8 mouse cellular contexts compared by ENCODE assay signal in the genomic region with DNA sequence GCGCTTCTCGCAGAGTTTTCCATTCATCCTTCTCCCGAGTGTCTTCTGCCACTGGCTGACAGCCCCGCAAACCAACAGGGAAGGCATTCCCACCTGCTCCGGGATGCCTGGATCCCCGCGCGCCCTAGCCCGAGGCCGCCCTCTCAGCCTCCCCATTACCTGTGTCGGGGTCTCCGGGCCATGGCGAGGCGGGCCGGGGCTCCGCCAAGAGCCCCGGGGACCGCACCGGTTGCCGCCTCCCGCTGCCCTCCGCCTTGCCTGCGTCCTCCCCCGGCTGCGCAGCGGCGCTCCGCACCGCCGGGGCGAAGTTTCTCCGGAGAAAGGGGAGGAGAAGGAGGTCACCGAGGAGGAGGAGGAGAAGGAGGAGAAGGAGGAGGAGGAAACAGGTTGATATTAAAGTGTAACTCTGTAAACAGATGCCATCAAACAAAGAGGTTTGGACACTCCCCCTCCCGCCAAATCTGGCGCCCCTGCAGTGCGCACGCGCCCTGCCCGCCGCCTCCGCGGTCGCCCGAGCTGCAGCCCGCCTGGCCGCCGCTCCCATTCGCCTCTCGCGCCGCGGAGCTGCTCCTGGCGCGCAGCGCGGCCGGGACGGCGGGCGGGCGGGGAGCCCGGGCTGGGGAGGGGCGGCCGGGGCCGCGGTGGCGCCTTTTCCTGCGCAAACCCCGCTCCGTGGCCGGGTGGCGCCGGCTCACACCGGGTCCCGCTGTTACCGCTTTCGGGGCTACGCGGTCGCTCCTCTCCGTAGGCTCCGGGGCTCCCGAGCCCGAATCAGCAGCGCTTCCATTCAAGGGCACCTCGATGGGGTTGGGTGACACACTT. TPM values are rescaled to one million over a fixed set of nuclear protein-coding genes. Genes with fewer than 3 reads are reported as not detected.
DNase-seq lines count a peak whose midpoint lies in the region; ATAC-seq and TF ChIP-seq lines count a peak whose summit lies in the region.

Myb (minus strand) TSS at position 448 of the 822 bp plus-strand sequence.

- H3K4me3 ChIP-seq in C2C12 (ENCODE audit: insufficient read depth, poor library complexity, severe bottlenecking), result peak within 1 kb of the TSS; percentile 28
- peak within 1 kb of the TSS; percentile 68 for H3K4me3 ChIP-seq in heart, embryonic 11.5 days (ENCODE audit: low read depth, low read length)
- peak within 1 kb of the TSS; percentile 77 for H3K4me3 ChIP-seq in kidney, embryonic 15.5 days (replicated peaks)
- peak within 1 kb of the TSS; percentile 65 for H3K4me3 ChIP-seq in neural tube, embryonic 14.5 days (ENCODE audit: low read depth, low read length)

- no peaks in the 10 kb centered on the region for H3K36me3 ChIP-seq in C2C12 (ENCODE audit: control insufficient read depth, insufficient read depth)
- no peaks in the 10 kb centered on the region for H3K36me3 ChIP-seq in heart, embryonic 11.5 days (ENCODE audit: control insufficient read depth, insufficient read depth, low read length)
- no peaks in the 10 kb centered on the region for H3K36me3 ChIP-seq in kidney, embryonic 15.5 days
- no peaks in the 10 kb centered on the region for H3K36me3 ChIP-seq in neural tube, embryonic 14.5 days (ENCODE audit: control insufficient read depth, insufficient read depth, low read length)

- H3K4me1 ChIP-seq in heart, embryonic 11.5 days (ENCODE audit: control insufficient read depth, insufficient read depth, low read length), result peaks cover 6% of the 10 kb centered on the region
- peaks cover 31% of the 10 kb centered on the region for H3K4me1 ChIP-seq in kidney, embryonic 15.5 days
- peaks cover 7% of the 10 kb centered on the region for H3K4me1 ChIP-seq in neural tube, embryonic 14.5 days (ENCODE audit: control insufficient read depth, insufficient read depth, low read length)

- no peak within 1 kb of the TSS for H3K27ac ChIP-seq in heart, embryonic 11.5 days (ENCODE audit: low read depth, low read length)
- H3K27ac ChIP-seq in kidney, embryonic 15.5 days, result peak within 1 kb of the TSS; percentile 78
- H3K27ac ChIP-seq in neural tube, embryonic 14.5 days (ENCODE audit: low read depth, low read length), result no peak within 1 kb of the TSS

- TF ChIP-seq CTCF in C2C12 (IDR thresholded peaks at IDR 0.05; ENCODE audit: control insufficient read depth, insufficient read depth, insufficient read length), result no peak

- H3K9ac ChIP-seq in heart, embryonic 11.5 days (ENCODE audit: low read depth, low read length), result peak within 1 kb of the TSS; percentile 75
- H3K9ac ChIP-seq in kidney, embryonic 15.5 days, result peak within 1 kb of the TSS; percentile 66
- peak within 1 kb of the TSS; percentile 66 for H3K9ac ChIP-seq in neural tube, embryonic 14.5 days (replicated peaks; ENCODE audit: low read depth, low read length)

- ATAC-seq in activated CD4-positive, CD25-positive, alpha-beta regulatory T cell, adult 4 months, result peak; percentile 5
- peak; percentile 46; the same call in 1 of the 2 replicates for ATAC-seq in heart, embryonic 11.5 days (replicated peaks; ENCODE audit: insufficient number of reproducible peaks, low FRiP score, low TSS enrichment)
- ATAC-seq in kidney, embryonic 15.5 days (replicated peaks; ENCODE audit: low FRiP score), result peak; percentile 83
- peak; percentile 84 for ATAC-seq in neural tube, embryonic 14.5 days (ENCODE audit: low read depth)

- under 1% methylated on average over 86 of the region's 86 CpGs for WGBS in heart, embryonic 11.5 days (ENCODE audit: insufficient replicate concordance)
- WGBS in kidney, embryonic 15.5 days, result under 1% methylated on average over 77 of the region's 86 CpGs
- under 1% methylated on average over 73 of the region's 86 CpGs for WGBS in neural tube, embryonic 14.5 days

- peak within 1 kb of the TSS; percentile 100 for H3K4me2 ChIP-seq in heart, embryonic 11.5 days
- H3K4me2 ChIP-seq in kidney, embryonic 15.5 days, result peak within 1 kb of the TSS; percentile 87
- H3K4me2 ChIP-seq in neural tube, embryonic 14.5 days (ENCODE audit: low read depth, low read length), result peak within 1 kb of the TSS; percentile 100

- no peaks in the 10 kb centered on the region for H3K79me3 ChIP-seq in C2C12 (ENCODE audit: low read depth)

- H3K79me2 ChIP-seq in C2C12 (ENCODE audit: control insufficient read depth, insufficient read depth), result no peaks in the 10 kb centered on the region

- peak; percentile 90 for DNase-seq in embryo, embryonic 11 days
- peak; percentile 59 to 64 for DNase-seq in lung, adult 18-20 months
- peak; percentile 78 to 84 for DNase-seq in thymus, adult 18-20 months

- H3K9me3 ChIP-seq in heart, embryonic 11.5 days (replicated peaks; ENCODE audit: control insufficient read depth, low read length), result no peaks in the 10 kb centered on the region
- H3K9me3 ChIP-seq in kidney, embryonic 15.5 days (replicated peaks), result no peaks in the 10 kb centered on the region
- no peaks in the 10 kb centered on the region for H3K9me3 ChIP-seq in neural tube, embryonic 14.5 days (ENCODE audit: control insufficient read depth, low read length)

- peaks cover 6% of the 10 kb centered on the region for H3K27me3 ChIP-seq in C2C12 (ENCODE audit: control insufficient read depth, insufficient read depth, insufficient read length)
- H3K27me3 ChIP-seq in heart, embryonic 11.5 days (ENCODE audit: control insufficient read depth, insufficient read depth, low read length), result peaks cover 37% of the 10 kb centered on the region
- H3K27me3 ChIP-seq in kidney, embryonic 15.5 days, result peaks cover 46% of the 10 kb centered on the region
- H3K27me3 ChIP-seq in neural tube, embryonic 14.5 days (ENCODE audit: control insufficient read depth, insufficient read depth, low read length), result peaks cover 22% of the 10 kb centered on the region

- H3ac ChIP-seq in C2C12 (ENCODE audit: control insufficient read depth, insufficient read length, low read depth), result peak within 1 kb of the TSS; percentile 80

TF ChIP-seq in C2C12, 6 proteins besides CTCF, POLR2A, EP300 and RAD21:
- TF ChIP-seq CEBPB (IDR thresholded peaks at IDR 0.05; ENCODE audit: low read depth) (no peak), MYOD1 (IDR thresholded peaks at IDR 0.05; ENCODE audit: control insufficient read depth, insufficient read length, low read depth) (no peak), FOSL1 (IDR thresholded peaks at IDR 0.05; ENCODE audit: insufficient read depth, low read length, poor library complexity, severe bottlenecking) (no peak), USF1 (IDR thresholded peaks at IDR 0.05; ENCODE audit: low read depth) (no peak), MYOG (IDR thresholded peaks at IDR 0.05; ENCODE audit: control insufficient read depth, extremely low read depth, insufficient read length) (no peak), MAX (IDR thresholded peaks at IDR 0.05) (peak; percentile 31)

RNA-seq across cellular contexts. Expression of gene Myb, which starts in this region (rescaled TPM):
- polyA plus RNA-seq in C2C12 (2012; fragmentation: generic; extraction: Trizol), result 0.47 TPM
- polyA plus RNA-seq in activated CD4-positive, CD25-positive, alpha-beta regulatory T cell, adult 4 months (2017; shearing (Covaris generic)), result 10 to 100 TPM in 1 of 2 experiments, 1 to 10 TPM in 1; 8.7 to 12.6 TPM
- 1.1 and 1.9 TPM in 2 replicates for polyA plus RNA-seq in heart, embryonic 11.5 days (2014; fragmentation: Nextera tagmentation; extraction: Ambion mirVana)
- polyA plus RNA-seq in kidney, embryonic 15.5 days (2015; fragmentation: Nextera tagmentation; extraction: Ambion mirVana), result 5.2 and 5.5 TPM in 2 replicates
- polyA plus RNA-seq in neural tube, embryonic 14.5 days (2014; fragmentation: Nextera tagmentation; extraction: Ambion mirVana), result 1.8 and 2.3 TPM in 2 replicates

Comparison
In these comparisons a context has a peak if more than half of its experiments do, and no peak if none do; other contexts are left out.
1. ATAC-seq: peak in every context shown above with its lines; median percentile 84 in neural tube, embryonic 14.5 days; 83 in kidney, embryonic 15.5 days; 46 in heart, embryonic 11.5 days; 5 in activated CD4-positive, CD25-positive, alpha-beta regulatory T cell, adult 4 months.